Mouse (Mus musculus) adrenal gland, postnatal 36 days (tissue): ENCODE measurements at regions not wholly inside any gene's neighbourhood (a gene's known extent, or its start where the extent isn't known, plus 50 kb on each side); places are given as distances from the start of the nearest gene placed in this dataset.

ENCODE experiments used
- DNase-seq, 2 experiments: peaks; one replicate each; pipeline ENCODE4 v3.0.0; 2021; ENCODE audit warnings: mixed read lengths in 1 of 2

- no peak for DNase-seq
Measured at GRCm38 (mm10) chr3:136993473-136993872, 323.5 kb downstream of the Ppp3ca start.

- DNase-seq: no peak
Measured at GRCm38 (mm10) chr3:136994361-136995083, 324.6 kb downstream of the Ppp3ca start.

- no peak for DNase-seq
Measured at GRCm38 (mm10) chr3:136995611-136996335, 325.8 kb downstream of the Ppp3ca start.

GRCm38 (mm10) chr3:136996381-136996895 is 326.5 kb downstream of the Ppp3ca start:
- no peak for DNase-seq

GRCm38 (mm10) chr3:137011551-137011950 is 329.3 kb upstream of the Emcn start:
- DNase-seq: no peak

GRCm38 (mm10) chr3:137014686-137015085 is 326.2 kb upstream of the Emcn start:
- DNase-seq: no peak

- DNase-seq: no peak
Measured at GRCm38 (mm10) chr3:137015199-137015598, 325.7 kb upstream of the Emcn start.

GRCm38 (mm10) chr3:137019971-137020634 is 320.8 kb upstream of the Emcn start:
- DNase-seq: no peak

- DNase-seq: no peak
Measured at GRCm38 (mm10) chr3:137029546-137029945, 311.3 kb upstream of the Emcn start.

GRCm38 (mm10) chr3:137032802-137033201 is 308.1 kb upstream of the Emcn start:
- DNase-seq: no peak

GRCm38 (mm10) chr3:137039638-137040037 is 301.2 kb upstream of the Emcn start:
- no peak for DNase-seq

GRCm38 (mm10) chr3:137056544-137057224 is 284.2 kb upstream of the Emcn start:
- DNase-seq: no peak

GRCm38 (mm10) chr3:137057225-137057910 is 283.5 kb upstream of the Emcn start:
- no peak for DNase-seq

- no peak for DNase-seq
Measured at GRCm38 (mm10) chr3:137057911-137058260, 283.0 kb upstream of the Emcn start.

GRCm38 (mm10) chr3:137062067-137062466 is 278.8 kb upstream of the Emcn start:
- DNase-seq: no peak

- peak in 1 of 2 experiments; percentile 8 for DNase-seq
Measured at GRCm38 (mm10) chr3:137067336-137067735, 273.5 kb upstream of the Emcn start.

- no peak for DNase-seq
Measured at GRCm38 (mm10) chr3:137069334-137069733, 271.5 kb upstream of the Emcn start.

GRCm38 (mm10) chr3:137077718-137078599 is 262.9 kb upstream of the Emcn start:
- no peak for DNase-seq

GRCm38 (mm10) chr3:137078600-137078975 is 262.3 kb upstream of the Emcn start:
- DNase-seq: no peak

- DNase-seq: no peak
Measured at GRCm38 (mm10) chr3:137086896-137087295, 254.0 kb upstream of the Emcn start.
